Mouse (Mus musculus): ENCODE measurements around the gene Cib1. TPM values are rescaled to one million over a fixed set of nuclear protein-coding genes. Genes with fewer than 3 reads are reported as not detected.
A peak's percentile ranks its signal among the peaks of the same experiment; 100 is the strongest.

The Cib1 gene
- polyA plus RNA-seq, 1 experiment from 2014 or later: 67.4 TPM

DNA sequence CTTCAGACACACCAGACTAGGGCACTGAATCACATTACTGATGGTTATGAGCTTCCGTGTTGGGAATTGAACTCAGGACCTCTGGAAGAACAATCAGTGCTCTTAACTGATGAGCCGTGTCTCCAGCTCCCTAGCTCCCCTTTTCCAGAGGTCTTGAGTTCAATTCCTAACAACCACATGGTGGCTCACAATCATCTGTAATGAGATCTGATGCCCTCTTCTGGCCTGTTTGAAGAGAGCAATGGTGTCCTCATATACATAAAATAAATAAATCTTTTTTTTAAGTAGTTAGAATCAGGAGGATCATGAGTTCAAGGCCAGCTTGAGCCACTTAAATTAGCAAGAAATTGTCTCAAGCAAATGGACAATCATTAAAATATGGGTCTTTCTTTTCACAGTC lies 23.4 kb upstream of the Cib1 start:
- H3K4me1 ChIP-seq (ENCODE audit: insufficient read depth): no peaks in the 10 kb centered on the region
- H3K36me3 ChIP-seq (ENCODE audit: insufficient read depth): no peaks in the 10 kb centered on the region
- no peaks in the 10 kb centered on the region for H3K9me3 ChIP-seq (ENCODE audit: low read depth, low read length)
- ATAC-seq (ENCODE audit: insufficient read depth) (no peak), DNase-seq (no peak)
- H3K4me3 ChIP-seq (ENCODE audit: low read depth, low read length): no peak overlapping the region
- H3K4me2 ChIP-seq: no peak overlapping the region
- H3K9ac ChIP-seq: no peak overlapping the region
- peak; percentile 10; the same call in 1 of the 2 replicates for TF ChIP-seq CTCF (IDR thresholded peaks at IDR 0.05; ENCODE audit: low read depth)
- H3K27ac ChIP-seq (ENCODE audit: low read depth): no peak overlapping the region
- H3K27me3 ChIP-seq (ENCODE audit: insufficient read depth, low read length): no peaks in the 10 kb centered on the region
- 72% methylated on average over 2 of the region's 2 CpGs for WGBS

GRCm38 (mm10) chr7:80252886-80253285 lies 20.3 kb upstream of the Cib1 start:
- H3K9me3 ChIP-seq (ENCODE audit: low read depth, low read length): no peaks in the 10 kb centered on the region

GRCm38 (mm10) chr7:80252437-80252836 lies 19.8 kb upstream of the Cib1 start:
- Histone ChIP-seq H3K27me3 (ENCODE audit: insufficient read depth, low read length) (no peaks in the 10 kb centered on the region), H3K4me2 (no peak overlapping the region), H3K27ac (ENCODE audit: low read depth) (no peak overlapping the region), H3K4me3 (ENCODE audit: low read depth, low read length) (no peak overlapping the region), H3K9me3 (ENCODE audit: low read depth, low read length) (no peaks in the 10 kb centered on the region), H3K36me3 (ENCODE audit: insufficient read depth) (no peaks in the 10 kb centered on the region), H3K9ac (no peak overlapping the region), H3K4me1 (ENCODE audit: insufficient read depth) (no peaks in the 10 kb centered on the region)
- ATAC-seq (ENCODE audit: insufficient read depth) (no peak), DNase-seq (no peak)
- WGBS: 72% methylated on average over 7 of the region's 7 CpGs
- no peak for TF ChIP-seq CTCF (IDR thresholded peaks at IDR 0.05; ENCODE audit: low read depth)

More at GRCm38 (mm10) chr7:80252886-80253285, 20.3 kb upstream of the Cib1 start:
- DNase-seq (no peak), ATAC-seq (ENCODE audit: insufficient read depth) (no peak)
- Histone ChIP-seq H3K27ac (ENCODE audit: low read depth) (no peak overlapping the region), H3K27me3 (ENCODE audit: insufficient read depth, low read length) (no peaks in the 10 kb centered on the region), H3K4me3 (ENCODE audit: low read depth, low read length) (no peak overlapping the region), H3K9ac (no peak overlapping the region), H3K4me1 (ENCODE audit: insufficient read depth) (no peaks in the 10 kb centered on the region), H3K36me3 (ENCODE audit: insufficient read depth) (no peaks in the 10 kb centered on the region), H3K4me2 (no peak overlapping the region)
- no peak for TF ChIP-seq CTCF (IDR thresholded peaks at IDR 0.05; ENCODE audit: low read depth)
- WGBS: 83% methylated on average over 11 of the region's 11 CpGs

- no peak for TF ChIP-seq CTCF (IDR thresholded peaks at IDR 0.05; ENCODE audit: low read depth)
- Histone ChIP-seq H3K4me3 (ENCODE audit: low read depth, low read length) (peak overlapping the region; percentile 55), H3K27me3 (ENCODE audit: insufficient read depth, low read length) (no peaks in the 10 kb centered on the region), H3K27ac (ENCODE audit: low read depth) (0 out of 2 replicates have a peak overlapping the region, but pooled peaks have one; percentile 81), H3K36me3 (ENCODE audit: insufficient read depth) (no peaks in the 10 kb centered on the region), H3K4me1 (ENCODE audit: insufficient read depth) (no peaks in the 10 kb centered on the region), H3K9me3 (ENCODE audit: low read depth, low read length) (no peaks in the 10 kb centered on the region), H3K4me2 (peak overlapping the region; percentile 66), H3K9ac (peak overlapping the region; percentile 60)
- ATAC-seq (ENCODE audit: insufficient read depth) (no peak), DNase-seq (no peak)
- 31% methylated on average over 7 of the region's 7 CpGs for whole genome bisulfite sequencing
Observed at GRCm38 (mm10) chr7:80246859-80247258, 14.2 kb upstream of the Cib1 start.

- under 1% methylated on average over 48 of the region's 48 CpGs for WGBS
- Histone ChIP-seq H3K27me3 (ENCODE audit: insufficient read depth, low read length) (no peaks in the 10 kb centered on the region), H3K9ac (peak within 1 kb of the TSS; percentile 60), H3K9me3 (ENCODE audit: low read depth, low read length) (no peaks in the 10 kb centered on the region), H3K4me2 (peak within 1 kb of the TSS; percentile 66), H3K36me3 (ENCODE audit: insufficient read depth) (no peaks in the 10 kb centered on the region), H3K4me3 (ENCODE audit: low read depth, low read length) (peak within 1 kb of the TSS; percentile 55), H3K27ac (ENCODE audit: low read depth) (peak within 1 kb of the TSS; percentile 81), H3K4me1 (ENCODE audit: insufficient read depth) (no peaks in the 10 kb centered on the region)
- TF ChIP-seq CTCF (IDR thresholded peaks at IDR 0.05; ENCODE audit: low read depth): peak; percentile 43
- peak; percentile 97 for ATAC-seq (ENCODE audit: insufficient read depth)
- DNase-seq: peak; percentile 100
Observed at GRCm38 (mm10) chr7:80246148-80246721, 13.6 kb upstream of the Cib1 start, which contains the start of gene Ttll13. Gene Ttll13 (plus strand): TSS chr7:80246376.

- no peak for TF ChIP-seq CTCF (IDR thresholded peaks at IDR 0.05; ENCODE audit: low read depth)
- Histone ChIP-seq H3K36me3 (ENCODE audit: insufficient read depth) (peaks cover 8% of the 10 kb centered on the region; the same call in 1 of the 2 replicates), H3K27ac (ENCODE audit: low read depth) (no peak overlapping the region), H3K9me3 (ENCODE audit: low read depth, low read length) (no peaks in the 10 kb centered on the region), H3K9ac (no peak overlapping the region), H3K4me1 (ENCODE audit: insufficient read depth) (no peaks in the 10 kb centered on the region), H3K27me3 (ENCODE audit: insufficient read depth, low read length) (no peaks in the 10 kb centered on the region), H3K4me3 (ENCODE audit: low read depth, low read length) (no peak overlapping the region), H3K4me2 (no peak overlapping the region)
- ATAC-seq (ENCODE audit: insufficient read depth): no peak
- 83% methylated on average over 4 of the region's 4 CpGs for WGBS
- no peak for DNase-seq
Observed at GRCm38 (mm10) chr7:80244851-80245250, 12.2 kb upstream of the Cib1 start.

GRCm38 (mm10) chr7:80241661-80242060 lies 9.0 kb upstream of the Cib1 start:
- Histone ChIP-seq H3K4me2 (no peak overlapping the region), H3K27me3 (ENCODE audit: insufficient read depth, low read length) (no peaks in the 10 kb centered on the region), H3K4me1 (ENCODE audit: insufficient read depth) (no peaks in the 10 kb centered on the region), H3K9me3 (ENCODE audit: low read depth, low read length) (no peaks in the 10 kb centered on the region), H3K9ac (no peak overlapping the region), H3K27ac (ENCODE audit: low read depth) (peak overlapping the region; percentile 67; the same call in 1 of the 2 replicates), H3K4me3 (ENCODE audit: low read depth, low read length) (no peak overlapping the region), H3K36me3 (ENCODE audit: insufficient read depth) (peaks cover 20% of the 10 kb centered on the region)
- ATAC-seq (ENCODE audit: insufficient read depth) (no peak), DNase-seq (no peak)
- no peak for TF ChIP-seq CTCF (IDR thresholded peaks at IDR 0.05; ENCODE audit: low read depth)
- WGBS: 52% methylated on average over 4 of the region's 4 CpGs
